Mouse (Mus musculus): ENCODE results near the gene Nckap1.
"Not testable (repeated sequence)": the region's sequence is repeated elsewhere in the genome, so short reads cannot be mapped to it uniquely, and the experiment has no call there.

- TF ChIP-seq CTCF (IDR thresholded peaks at IDR 0.05; ENCODE audit: extremely low read depth, insufficient read length, insufficient replicate concordance, low read depth, low read length); POLR2A (IDR thresholded peaks at IDR 0.05; ENCODE audit: low read depth, low read length): not testable (repeated sequence)
Observed at GRCm38 (mm10) chr2:80495304-80495703, 85.9 kb downstream of the Nckap1 start.

Data from small intestine, adult 2 months (tissue).